Mouse (Mus musculus) kidney, postnatal 4 days (tissue): ENCODE data around the gene D11Wsu47e.

Source experiments
- DNase-seq, 2 experiments: peaks; one replicate each; pipeline ENCODE4 v3.0.0; 2021; ENCODE audit warnings: mixed read lengths in 2 of 2

D11Wsu47e gene

GRCm38 (mm10) chr11:113708629-113709213 lies 24.5 kb downstream of the D11Wsu47e start:
- DNase-seq: no peak

GRCm38 (mm10) chr11:113709272-113709671 lies 25.1 kb downstream of the D11Wsu47e start:
- DNase-seq: no peak

- peak in 1 of 2 experiments; percentile 51 for DNase-seq
Observed at GRCm38 (mm10) chr11:113709731-113710256, 25.6 kb downstream of the D11Wsu47e start, which contains the start of gene Cpsf4l. Gene Cpsf4l, minus strand, starts transcription at chr11:113710017.

GRCm38 (mm10) chr11:113710257-113710777 lies 26.1 kb downstream of the D11Wsu47e start:
- peak; percentile 38 to 59 for DNase-seq

- no peak for DNase-seq
Observed at GRCm38 (mm10) chr11:113711061-113711460, 26.8 kb downstream of the D11Wsu47e start.

- DNase-seq: no peak
Observed at GRCm38 (mm10) chr11:113715078-113715674, 31.0 kb downstream of the D11Wsu47e start.

- no peak for DNase-seq
Observed at GRCm38 (mm10) chr11:113716132-113716531, 31.9 kb downstream of the D11Wsu47e start.

GRCm38 (mm10) chr11:113717767-113718424 lies 33.7 kb downstream of the D11Wsu47e start:
- no peak for DNase-seq

- DNase-seq: no peak
Observed at GRCm38 (mm10) chr11:113722405-113723090, 38.3 kb downstream of the D11Wsu47e start.

GRCm38 (mm10) chr11:113725235-113726048 lies 41.2 kb downstream of the D11Wsu47e start:
- DNase-seq: peak; percentile 62 to 71

- DNase-seq: peak; percentile 72 to 81
Observed at GRCm38 (mm10) chr11:113726994-113727888, 43.0 kb downstream of the D11Wsu47e start.

- no peak for DNase-seq
Observed at GRCm38 (mm10) chr11:113727992-113728391, 43.8 kb downstream of the D11Wsu47e start.

- peak in 1 of 2 experiments; percentile 51 for DNase-seq
Observed at GRCm38 (mm10) chr11:113729239-113729638, 45.0 kb downstream of the D11Wsu47e start.

GRCm38 (mm10) chr11:113729917-113730316 lies 45.7 kb downstream of the D11Wsu47e start:
- peak in 1 of 2 experiments; percentile 55 for DNase-seq

GRCm38 (mm10) chr11:113730879-113731278 lies 46.7 kb downstream of the D11Wsu47e start:
- no peak for DNase-seq

GRCm38 (mm10) chr11:113731945-113732612 lies 47.9 kb downstream of the D11Wsu47e start:
- DNase-seq: no peak

GRCm38 (mm10) chr11:113733631-113734364 lies 49.6 kb downstream of the D11Wsu47e start:
- DNase-seq: peak; percentile 65 to 78

- no peak for DNase-seq
Observed at GRCm38 (mm10) chr11:113735151-113735550, 50.9 kb downstream of the D11Wsu47e start.

- DNase-seq: no peak
Observed at GRCm38 (mm10) chr11:113736848-113737552, 52.8 kb downstream of the D11Wsu47e start.
